Mouse (Mus musculus): ENCODE results near the gene Csf1. TPM values are rescaled to one million over a fixed set of nuclear protein-coding genes. Genes with fewer than 3 reads are reported as not detected.

The Csf1 gene
- 1 to 10 TPM; 6.6 to 8.4 TPM for total RNA-seq (2021)
- long read RNA-seq, experiment 1, full-length matches to known transcripts: 2 of 5 reads
- long read RNA-seq, experiment 1, partial matches to known transcripts: 3 of 5 reads
- long read RNA-seq, experiment 1, other reads (novel, unspliced or antisense): 0 of 5 reads
- long read RNA-seq, experiment 2, full-length matches to known transcripts: 2 of 3 reads
- long read RNA-seq, experiment 2, partial matches to known transcripts: 1 of 3 reads
- long read RNA-seq, experiment 2, other reads (novel, unspliced or antisense): 0 of 3 reads

DNA sequence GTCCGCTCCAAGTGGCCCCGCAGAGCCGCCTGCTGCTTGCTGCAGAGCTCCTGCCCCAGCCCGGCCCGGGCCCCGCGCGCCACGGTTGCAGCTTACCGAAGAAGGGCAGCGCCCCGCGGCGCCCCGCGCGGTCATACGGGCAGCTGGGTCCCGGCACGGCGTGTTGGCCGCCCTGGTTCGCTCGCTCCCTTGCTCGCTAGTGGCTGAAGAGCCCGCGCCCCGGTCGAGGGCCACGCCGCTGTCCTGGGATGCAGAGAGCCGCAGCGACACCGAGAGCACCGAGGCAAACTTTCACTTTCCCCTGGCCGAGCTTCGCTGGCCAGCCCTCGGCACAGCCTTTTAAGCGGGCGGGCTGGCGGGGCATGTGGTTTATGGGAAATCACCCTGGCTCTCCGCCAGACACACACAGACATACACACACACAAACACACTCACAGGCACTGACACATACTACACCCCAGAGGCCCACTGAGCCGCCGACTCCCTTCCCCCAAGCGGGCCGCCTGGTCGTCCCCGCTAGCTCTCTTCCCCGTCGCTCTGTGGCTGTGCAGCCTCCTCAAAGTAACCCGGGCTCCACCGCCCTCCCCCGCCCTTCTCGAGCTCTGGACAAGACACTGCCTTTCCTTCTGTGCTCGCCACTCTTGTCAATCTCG lies at the start of gene Csf1:
TSS of gene Csf1 (minus strand) at position 541 of the 653 bp plus-strand sequence.
- DNase-seq (ENCODE audit: low spot score): peak; percentile 86

DNA sequence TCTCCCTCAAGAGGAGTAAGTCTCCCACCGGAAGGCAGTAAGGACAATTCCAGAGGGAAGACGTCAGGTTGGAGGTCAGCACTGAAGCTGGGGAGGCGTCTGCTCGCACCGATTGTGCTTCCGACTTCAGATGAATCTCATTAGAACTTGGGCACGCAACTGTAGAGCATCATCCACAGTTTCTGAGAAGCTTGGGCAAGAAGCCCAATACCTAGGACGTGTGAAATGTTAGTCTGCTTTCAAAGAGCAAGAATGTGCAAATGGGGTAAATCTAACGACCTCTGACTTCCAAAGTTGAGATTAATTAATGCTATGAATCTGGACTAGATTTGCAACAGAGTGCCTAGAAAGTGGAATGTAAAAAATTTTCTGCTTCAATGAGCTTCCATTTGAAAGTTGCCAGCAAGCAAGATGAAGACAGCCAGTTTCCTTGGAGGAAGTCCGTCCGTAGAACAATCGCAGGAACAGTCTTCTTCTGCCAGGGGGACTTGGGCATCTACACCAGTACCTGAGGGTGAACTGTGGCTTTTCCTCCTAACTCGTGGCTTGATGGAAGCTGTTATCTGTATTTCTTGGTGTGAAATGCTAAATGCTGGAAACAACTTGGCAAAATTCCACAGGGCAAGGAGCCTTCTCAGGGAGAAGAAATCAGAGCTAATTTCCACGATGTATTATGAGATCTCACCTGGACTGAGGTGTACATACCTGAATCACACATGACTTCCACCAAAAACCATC lies 47.9 kb upstream of the Csf1 start:
- DNase-seq (ENCODE audit: low spot score): no peak

DNA sequence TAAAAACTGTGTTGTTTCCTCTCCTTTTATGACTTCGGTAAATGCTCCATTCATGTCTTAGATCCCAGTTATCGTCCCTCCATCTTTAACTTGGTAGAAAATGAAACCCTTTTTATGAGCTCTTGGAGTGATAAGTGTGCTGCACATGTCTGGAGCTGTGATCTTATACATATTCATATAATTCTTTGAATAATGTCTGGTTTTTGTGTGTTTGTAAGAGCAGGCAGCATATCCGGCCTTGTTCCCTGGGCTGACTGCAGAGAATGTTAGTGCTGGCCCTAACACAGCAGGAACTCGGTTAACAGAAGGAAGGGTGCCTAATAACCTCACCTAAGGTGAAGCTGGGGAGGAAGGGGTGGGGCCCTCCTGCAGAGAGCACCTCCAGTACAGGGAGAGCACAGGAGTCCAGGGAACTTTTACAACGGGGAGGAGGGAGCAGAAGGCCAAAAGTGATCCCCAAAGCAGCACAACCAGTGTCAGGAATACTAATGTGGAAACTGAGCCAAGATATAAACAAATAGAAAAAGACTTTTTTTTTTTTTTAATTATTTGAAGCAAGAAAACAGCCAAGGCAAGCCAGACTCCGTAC lies 47.2 kb upstream of the Csf1 start:
- no peak for DNase-seq (ENCODE audit: low spot score)

DNA sequence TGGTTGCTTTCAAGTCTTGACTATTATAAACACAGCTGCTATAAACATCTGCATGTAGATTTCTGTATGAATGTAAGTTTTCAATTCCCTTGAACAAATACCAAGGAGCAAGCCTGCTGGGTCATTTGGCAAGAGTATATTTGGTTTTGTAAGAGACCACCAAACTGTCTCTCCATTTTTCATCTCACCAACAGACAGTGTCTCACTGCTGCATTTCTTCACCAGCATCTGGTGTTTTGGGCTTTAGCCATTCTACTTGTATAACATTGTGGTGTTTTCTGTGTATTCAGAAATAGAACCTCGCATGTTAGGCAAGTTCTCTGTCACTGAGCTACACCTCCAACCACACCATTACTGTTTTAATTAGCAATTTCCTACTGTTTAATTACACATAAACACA lies 46.6 kb upstream of the Csf1 start:
- DNase-seq (ENCODE audit: low spot score): no peak

DNA sequence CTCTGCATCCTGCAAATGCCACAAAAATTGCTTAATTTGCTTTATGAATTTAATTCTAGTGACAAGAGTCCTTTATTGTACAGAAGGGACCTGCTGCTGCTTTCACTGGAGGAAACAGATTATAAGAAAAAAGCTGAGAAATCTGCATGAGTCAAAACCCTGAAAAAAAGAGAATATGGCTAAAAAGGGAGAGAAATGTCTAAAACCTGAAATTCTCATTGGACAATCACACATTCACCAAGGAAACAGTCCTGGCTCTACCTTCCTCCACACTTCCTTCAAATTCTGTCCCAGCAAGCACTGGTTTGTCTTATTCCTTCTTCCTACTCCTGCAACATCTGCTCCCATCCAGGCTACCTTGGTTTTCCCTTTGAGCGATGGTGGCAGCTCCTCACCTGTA lies 44.5 kb upstream of the Csf1 start:
- no peak for DNase-seq (ENCODE audit: low spot score)

DNA sequence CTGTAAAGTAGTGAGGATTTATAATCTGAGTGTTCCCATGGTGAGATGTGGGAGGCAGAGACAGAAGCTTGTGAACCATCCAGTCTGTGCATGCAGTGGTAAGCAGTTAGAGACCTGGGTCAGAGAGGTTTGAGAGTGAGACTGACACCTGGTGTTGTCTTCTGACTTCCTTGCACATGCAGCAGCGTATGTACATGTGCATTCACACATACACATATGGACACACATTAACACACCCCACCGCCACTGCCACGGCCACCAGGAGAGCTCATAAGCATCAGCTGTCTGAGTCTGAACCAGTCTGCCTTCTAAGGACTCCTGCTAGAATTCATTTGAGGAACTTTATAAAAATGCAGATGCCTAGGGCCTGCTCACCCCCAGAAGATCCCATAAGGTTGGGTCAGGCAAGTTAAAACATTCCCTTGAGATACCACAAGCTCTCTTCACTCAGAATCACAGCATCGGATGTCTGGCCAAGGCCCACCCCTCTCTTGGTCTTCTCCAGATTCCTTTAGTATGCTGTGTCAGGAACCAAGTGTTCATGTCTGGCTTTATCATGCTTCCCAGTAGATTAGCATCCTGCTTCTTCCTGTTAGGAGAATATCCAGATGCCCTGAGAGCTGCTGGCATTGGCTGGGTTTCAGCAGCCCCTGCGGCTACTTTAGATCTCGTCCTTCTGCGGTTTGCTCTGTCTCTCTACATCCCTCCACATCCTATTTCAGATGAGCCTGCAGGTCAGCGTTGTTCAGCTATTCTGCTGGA lies 42.1 kb upstream of the Csf1 start:
- no peak for DNase-seq (ENCODE audit: low spot score)

DNA sequence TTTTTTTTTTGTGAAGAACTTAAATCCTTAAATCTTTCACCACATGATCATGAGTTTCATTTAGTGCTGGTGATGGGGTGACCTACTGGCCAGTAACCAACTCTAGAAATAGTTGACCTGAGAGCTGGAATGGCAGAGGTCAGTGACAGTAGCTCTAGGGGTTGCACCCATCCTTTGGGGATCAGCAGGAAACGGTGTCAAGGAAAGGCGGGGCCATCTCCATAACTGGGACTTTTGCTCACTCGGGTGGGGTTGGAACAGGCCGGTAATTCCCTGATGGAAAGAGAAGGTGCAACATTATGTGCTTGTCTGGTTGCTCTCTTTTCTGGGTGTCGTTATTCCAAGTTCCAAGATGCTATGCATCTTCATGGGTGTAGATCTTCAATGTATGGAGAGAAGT lies 38.7 kb upstream of the Csf1 start:
- no peak for DNase-seq (ENCODE audit: low spot score)

DNA sequence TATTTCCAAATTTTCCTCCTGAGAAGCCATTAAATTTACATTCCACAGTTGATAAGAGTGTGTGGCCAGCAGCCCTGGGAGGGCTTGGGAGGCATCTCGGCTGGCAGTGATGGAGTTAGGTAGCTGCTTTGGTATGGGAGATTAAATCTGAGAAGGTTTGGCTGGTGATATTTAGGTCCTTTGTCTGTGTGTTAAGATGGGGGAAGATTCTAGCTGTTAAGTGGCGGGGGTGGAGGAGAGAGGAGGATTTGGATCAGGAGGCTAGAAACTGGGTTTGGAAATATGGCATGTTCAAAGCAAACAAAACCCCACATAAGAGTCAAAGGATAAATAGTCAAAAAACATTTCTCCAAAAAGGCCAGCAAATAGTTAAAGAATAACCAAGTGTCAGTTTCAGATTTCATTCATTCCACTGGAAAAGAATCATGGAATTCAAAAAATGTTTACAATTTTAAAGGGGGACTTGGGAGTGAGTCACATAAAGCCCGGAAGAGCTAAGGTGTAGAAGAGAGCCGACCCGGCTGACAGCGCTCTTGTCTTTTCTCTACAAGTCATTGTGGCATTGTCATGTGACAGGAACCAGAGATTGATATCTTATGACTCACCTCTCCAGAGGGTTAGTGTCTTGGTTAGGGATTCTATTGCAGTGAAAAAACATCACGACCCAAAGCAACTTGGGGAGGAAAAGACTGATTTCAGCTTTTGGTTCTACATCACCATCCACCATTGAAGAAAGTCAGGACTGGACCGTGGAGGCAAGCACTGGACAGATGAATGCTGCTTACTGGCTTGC lies 36.1 kb upstream of the Csf1 start:
- no peak for DNase-seq (ENCODE audit: low spot score)

DNA sequence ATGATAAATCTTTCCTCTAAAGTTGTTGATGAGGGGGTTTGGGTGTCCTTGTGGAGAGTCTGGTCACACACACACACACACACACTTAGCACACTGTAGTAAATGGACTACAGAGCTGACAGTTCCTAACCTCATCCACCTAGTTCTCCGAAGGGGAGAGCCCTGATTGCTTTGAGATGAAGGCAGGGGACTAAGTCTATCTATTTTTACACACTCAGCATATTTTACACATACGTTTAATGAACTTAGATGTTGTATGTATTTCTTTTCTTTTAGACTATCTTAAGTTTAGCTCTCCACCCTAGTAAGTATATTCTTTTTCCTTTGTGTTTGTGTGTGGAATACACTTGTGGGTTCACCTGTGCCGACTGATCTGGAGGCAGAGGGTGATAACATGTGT lies 34.6 kb upstream of the Csf1 start:
- no peak for DNase-seq (ENCODE audit: low spot score)

DNA sequence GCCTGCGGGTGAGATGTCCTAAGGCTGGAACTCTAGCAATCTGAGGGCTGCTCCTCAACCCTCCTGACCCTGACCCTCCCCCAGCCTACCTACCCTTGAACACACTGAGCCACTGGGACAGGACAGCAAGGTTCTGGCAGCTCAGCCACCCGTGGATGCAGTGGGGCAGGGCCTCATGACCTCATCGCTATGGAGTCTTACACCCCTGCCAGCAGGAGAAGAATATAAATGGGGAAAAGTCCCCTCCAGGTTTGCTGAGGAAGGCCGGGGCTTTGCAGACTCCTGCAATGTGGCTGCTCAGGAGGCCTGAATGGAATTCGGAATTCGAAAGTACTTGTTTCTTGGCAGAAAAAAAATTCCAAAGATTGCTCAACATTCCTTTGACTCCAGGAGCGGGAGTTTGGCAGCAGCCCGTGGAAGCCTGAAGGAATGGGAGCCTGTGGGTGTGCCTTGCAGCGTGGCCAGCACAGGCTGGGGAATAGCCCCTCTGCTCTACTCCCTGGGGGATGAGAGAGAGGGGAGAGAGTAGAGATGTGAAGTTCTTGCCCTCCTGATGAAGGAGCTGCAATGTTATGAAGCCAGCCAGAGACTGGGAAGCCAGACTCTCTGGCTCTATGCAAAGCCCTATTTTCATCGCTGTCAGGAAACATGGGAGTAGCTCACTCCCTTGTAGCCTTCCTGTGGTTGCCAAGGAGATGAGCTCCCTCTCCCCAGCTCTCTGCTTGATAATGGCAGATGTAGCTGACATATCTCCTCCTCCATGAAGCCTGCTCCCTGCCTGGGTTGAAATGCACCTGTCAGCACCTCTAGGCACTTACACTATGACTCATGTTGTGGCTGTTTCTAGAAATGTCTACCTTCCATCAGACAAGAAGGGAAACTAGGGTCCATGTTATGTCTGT lies 33.3 kb upstream of the Csf1 start:
- peak; percentile 78 for DNase-seq (ENCODE audit: low spot score)

DNA sequence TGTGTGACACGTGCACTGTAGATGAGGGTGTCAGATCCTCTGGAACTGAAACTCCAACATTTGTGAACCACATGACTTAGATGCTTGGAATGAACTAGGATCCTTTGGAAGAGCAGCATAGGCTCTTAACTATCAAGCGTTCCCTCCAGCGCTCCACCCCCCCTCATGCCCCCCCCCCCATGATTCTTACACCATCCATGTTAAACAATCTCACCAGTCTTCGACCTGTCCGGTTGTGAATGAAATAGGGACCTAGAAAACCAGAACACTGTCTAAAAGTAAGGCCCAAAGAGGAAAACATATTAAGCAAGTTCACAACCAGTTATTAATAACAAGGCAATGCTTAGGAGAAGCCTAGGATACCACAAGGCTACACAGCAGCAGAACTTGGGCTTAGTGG lies 32.5 kb upstream of the Csf1 start:
- no peak for DNase-seq (ENCODE audit: low spot score)

DNA sequence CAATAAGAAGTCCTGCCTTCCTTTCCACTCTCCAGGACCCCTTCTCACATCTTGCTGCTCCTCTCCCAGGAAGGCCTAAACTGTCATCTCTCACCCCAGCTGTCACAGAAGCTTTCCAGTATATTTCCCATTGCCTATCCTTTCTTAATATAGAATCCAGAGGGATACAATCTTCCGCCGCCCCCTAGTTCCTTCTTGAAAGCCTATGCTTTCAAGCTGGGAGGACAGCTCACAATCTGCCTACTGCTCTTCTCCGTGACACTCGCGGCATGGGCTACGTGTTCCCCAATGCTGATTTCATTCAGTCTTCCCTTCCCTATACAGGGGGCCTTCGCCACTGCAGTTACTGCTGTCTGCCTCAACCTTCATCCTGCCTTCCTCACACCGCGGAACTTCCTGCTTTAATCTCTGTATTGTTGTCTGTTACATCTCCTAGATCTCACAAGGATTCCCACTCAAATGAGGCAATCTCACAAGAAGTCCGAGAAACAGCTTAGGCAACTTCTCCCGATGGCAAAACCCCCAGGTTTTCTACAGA lies 30.6 kb upstream of the Csf1 start:
- no peak for DNase-seq (ENCODE audit: low spot score)

DNA sequence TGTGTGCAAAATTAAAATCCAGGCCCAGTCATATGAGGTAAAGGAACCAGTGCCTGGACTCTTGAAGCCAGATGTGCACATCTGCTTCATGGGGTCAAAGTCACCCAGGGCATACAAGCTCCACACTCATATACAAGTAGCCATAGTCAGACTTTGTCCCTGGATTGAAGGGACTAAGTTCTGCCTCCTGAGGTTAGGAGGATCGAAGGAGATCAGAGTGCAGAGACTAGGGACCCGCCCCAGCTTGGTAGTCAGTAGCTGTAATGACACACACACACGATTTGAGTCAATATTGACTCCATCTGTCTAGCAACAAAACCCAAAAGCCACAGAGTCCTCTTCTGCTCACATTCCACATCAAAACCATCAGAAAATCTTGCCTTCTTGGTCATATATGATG lies 30.0 kb upstream of the Csf1 start:
- no peak for DNase-seq (ENCODE audit: low spot score)

DNA sequence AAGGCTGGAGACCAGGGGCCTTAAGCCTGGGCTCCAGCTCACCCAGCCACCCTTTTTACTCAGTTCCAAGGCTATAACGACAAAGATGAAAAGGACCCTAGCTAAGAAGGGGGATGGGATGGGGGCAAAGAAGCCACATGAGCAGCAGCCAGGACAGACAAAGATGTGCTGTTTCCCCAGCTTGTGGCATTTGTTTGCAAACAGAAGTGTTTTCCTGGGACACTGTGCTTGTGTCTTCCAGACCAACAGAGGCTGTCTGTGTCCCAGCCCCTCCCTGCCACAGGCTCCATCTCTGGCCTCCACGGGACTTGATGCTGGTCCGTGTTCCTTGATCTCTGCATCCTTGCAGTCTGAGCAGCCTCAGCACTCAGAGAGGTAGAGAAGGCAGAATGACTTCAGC lies 28.6 kb upstream of the Csf1 start:
- DNase-seq (ENCODE audit: low spot score): no peak

DNA sequence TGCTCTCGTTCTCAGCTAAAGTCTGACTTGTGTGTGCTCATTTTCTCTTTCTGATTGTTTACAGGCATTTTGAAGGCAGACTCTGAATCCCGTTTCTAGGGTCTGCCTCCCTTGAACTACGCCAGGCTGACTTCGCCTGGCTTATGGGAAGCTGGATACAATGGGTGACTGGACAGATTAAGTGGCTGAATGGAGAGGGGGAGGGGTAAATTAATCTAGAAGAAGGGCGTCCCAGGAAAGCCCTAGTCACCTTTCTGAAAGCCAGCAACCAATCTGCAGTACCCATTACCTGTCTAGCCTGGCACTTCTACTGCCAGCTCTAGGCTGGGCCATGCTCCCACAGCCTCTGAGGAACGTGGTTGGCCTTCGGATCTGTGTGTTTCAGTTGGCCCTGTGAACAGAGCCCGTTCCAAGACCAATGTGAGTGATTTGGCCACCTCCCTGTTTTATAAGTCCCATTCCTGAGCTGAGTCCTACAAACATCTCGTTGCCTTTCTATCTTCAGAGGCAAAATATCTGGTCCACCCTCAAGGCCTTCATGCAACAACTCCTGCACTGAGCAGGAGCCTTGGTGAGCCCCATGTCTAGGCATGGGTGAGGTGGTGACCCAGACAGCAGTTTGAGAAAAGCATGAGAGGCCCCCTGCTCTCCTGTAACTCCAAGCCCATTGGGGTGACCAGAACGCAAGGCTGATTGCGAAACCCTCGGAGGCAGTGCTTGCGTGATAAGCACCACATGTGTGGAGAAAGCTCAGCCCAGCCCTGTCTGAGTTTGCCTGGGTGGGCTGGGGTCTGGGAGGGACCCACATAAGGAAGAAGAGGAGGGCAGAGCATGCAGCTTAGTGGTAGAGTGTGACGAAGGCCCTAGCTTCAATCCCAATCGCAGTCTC lies 27.6 kb upstream of the Csf1 start:
- DNase-seq (ENCODE audit: low spot score): no peak

DNA sequence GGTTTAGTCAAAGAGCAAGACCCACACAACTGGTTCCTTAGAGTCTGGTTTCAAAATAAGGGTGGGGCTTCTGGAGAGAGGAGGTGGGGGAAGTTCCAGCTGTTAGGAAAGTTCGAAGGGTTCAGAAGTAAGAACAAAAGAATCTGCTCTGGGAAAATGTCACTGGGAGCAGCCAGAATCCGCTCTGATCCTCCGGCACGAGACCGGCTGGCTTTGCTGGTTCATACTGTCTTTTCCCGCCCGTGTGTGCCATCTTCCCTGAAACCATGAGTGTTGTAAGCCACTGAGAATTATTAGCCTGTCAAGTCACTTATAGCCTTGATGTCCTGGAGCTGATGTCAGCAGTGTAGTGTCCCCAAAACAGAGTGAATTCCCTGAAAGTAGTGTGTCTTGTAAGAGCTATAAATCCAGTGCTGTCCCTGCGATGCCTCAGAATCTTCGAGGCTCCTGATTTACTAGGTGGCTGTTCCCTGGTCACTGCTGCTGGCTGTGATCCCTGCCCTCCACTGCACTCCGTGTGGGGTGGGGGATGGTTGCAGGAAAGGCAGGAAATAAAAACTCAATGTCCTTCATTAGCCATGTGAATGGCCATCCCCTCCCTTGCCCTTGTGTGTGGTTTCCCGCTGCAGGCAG lies 26.8 kb upstream of the Csf1 start:
- DNase-seq (ENCODE audit: low spot score): no peak

DNA sequence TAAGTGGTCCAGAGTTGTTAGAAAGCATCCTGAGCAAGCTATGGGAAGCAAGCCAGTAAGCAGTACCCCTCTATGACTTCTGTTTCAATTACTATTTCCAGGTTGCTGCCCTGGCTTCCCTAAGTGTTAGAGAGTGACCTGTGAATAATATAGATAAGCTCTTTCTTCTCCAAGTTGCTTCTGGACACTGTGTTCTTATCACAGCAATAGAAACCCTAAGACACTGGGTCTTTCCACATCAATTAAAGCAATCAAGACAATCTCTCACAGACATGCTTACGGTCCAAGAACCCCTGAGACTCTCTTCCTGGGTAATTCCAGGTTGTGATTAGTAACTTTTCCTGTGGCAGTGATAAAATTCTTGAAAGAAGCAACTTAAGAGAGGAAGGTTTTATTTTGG lies 26.1 kb upstream of the Csf1 start:
- no peak for DNase-seq (ENCODE audit: low spot score)

DNA sequence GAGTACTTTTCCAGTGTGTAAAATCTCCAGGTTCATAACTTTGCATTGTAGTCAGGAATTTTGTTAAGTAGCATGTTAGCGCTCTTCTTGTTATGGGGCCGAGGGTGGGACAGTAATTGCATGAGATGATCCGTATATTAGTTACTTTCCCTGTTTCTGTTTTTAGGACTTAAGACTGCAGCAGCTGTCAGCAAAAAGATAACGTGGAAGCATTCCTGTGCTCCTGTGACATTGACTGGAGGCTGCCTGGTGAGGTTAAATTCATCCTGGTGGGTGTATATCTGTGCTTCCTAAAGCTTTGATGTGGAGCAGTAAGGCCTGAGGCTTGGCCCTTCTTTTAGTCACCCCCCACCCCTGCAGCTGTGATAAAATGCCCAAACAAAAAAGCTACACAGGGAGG lies 25.3 kb upstream of the Csf1 start:
- DNase-seq (ENCODE audit: low spot score): no peak

Data from gastrocnemius, adult 18-20 months (tissue).